ENCODE assay signal across 12 mouse cellular contexts in the genomic region with DNA sequence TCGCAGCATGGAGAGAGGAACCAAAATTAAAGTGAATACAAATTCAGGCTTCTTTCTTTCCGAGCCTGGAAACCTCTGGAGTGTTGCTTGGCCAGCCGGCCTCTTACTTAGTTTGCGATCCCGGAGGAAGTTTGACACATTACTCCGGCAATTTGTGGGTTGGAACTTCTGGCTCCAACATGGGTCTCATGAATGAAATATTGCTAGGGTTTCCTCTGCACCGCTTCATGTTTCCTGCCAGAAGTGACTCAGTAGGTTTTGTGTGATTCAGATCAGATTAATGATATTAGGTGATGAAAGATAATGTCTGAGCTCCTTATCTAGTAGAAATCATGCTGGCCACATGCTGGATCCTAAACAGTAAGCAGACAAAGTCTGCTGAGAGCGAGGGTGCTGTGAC. TPM values are rescaled to one million over a fixed set of nuclear protein-coding genes. Genes with fewer than 3 reads are reported as not detected.
DNase-seq lines count a peak whose midpoint lies in the region; ATAC-seq and TF ChIP-seq lines count a peak whose summit lies in the region.
"Had no signal": no experiment of that assay in that cellular context is flagged by ENCODE, and none has a peak within 500 bp of the region (broad histone marks: within the 10 kb centered on the region; RNA-seq: fewer than 3 reads in every experiment).

No protein-coding gene starts in this region.

- no peak overlapping the region for H3K4me3 ChIP-seq in kidney, adult 2 months (ENCODE audit: insufficient read depth, low read depth, low read length)
- no peak overlapping the region for H3K4me3 ChIP-seq in midbrain, embryonic 10.5 days
- no peak overlapping the region for H3K4me3 ChIP-seq in forebrain, embryonic 16.5 days (replicated peaks; ENCODE audit: low read length)
- H3K4me3 ChIP-seq: embryonic facial prominence, embryonic 15.5 days had no signal

- no peak overlapping the region for H3K9ac ChIP-seq in forebrain, embryonic 16.5 days (replicated peaks; ENCODE audit: low read depth, low read length)
- H3K9ac ChIP-seq: embryonic facial prominence, embryonic 15.5 days; hindbrain, embryonic 14.5 days had no signal

- H3K4me2 ChIP-seq in forebrain, embryonic 16.5 days (ENCODE audit: low read length) = no peak overlapping the region
- H3K4me2 ChIP-seq: embryonic facial prominence, embryonic 15.5 days; hindbrain, embryonic 14.5 days had no signal

- peaks cover 34% of the 10 kb centered on the region for H3K4me1 ChIP-seq in kidney, adult 2 months (ENCODE audit: control insufficient read depth, insufficient read depth, low read length)
- H3K4me1 ChIP-seq in midbrain, embryonic 10.5 days = peaks cover 9% of the 10 kb centered on the region; the same call in 1 of the 2 replicates
- H3K4me1 ChIP-seq in forebrain, embryonic 16.5 days (replicated peaks; ENCODE audit: control insufficient read depth, insufficient read depth, low read length) = no peaks in the 10 kb centered on the region

- H3K36me3 ChIP-seq in kidney, adult 2 months (ENCODE audit: control insufficient read depth, insufficient read depth, low read length) = peaks cover 4% of the 10 kb centered on the region; the same call in 1 of the 2 replicates
- H3K36me3 ChIP-seq in midbrain, embryonic 10.5 days = peaks cover 45% of the 10 kb centered on the region
- H3K36me3 ChIP-seq in forebrain, embryonic 16.5 days (ENCODE audit: control insufficient read depth, insufficient read depth) = no peaks in the 10 kb centered on the region

- H3K27ac ChIP-seq in kidney, adult 2 months (ENCODE audit: insufficient read depth, low read depth, low read length) = peak overlapping the region; percentile 62
- H3K27ac ChIP-seq in midbrain, embryonic 10.5 days (replicated peaks) = no peak overlapping the region
- no peak overlapping the region for H3K27ac ChIP-seq in forebrain, embryonic 16.5 days (ENCODE audit: low read length)
- H3K27ac ChIP-seq: embryonic facial prominence, embryonic 15.5 days; hindbrain, embryonic 14.5 days had no signal

- no peak for ATAC-seq in forebrain, embryonic 16.5 days

- TF ChIP-seq POLR2A in kidney, adult 2 months (IDR thresholded peaks at IDR 0.05; ENCODE audit: low read depth, low read length) = no peak

- 40% methylated on average over 8 of the region's 8 CpGs for WGBS in kidney, adult 2 months
- WGBS in midbrain, embryonic 10.5 days = 92% methylated on average over 8 of the region's 8 CpGs
- WGBS in forebrain, embryonic 16.5 days = 94% methylated on average over 8 of the region's 8 CpGs

- peak; percentile 73 for DNase-seq in kidney, adult 2 months
- no peak for DNase-seq in kidney, adult 9 months
- DNase-seq in 416B (ENCODE audit: low read depth) (peak; percentile 56), adipocyte (ENCODE audit: low spot score) (peak; percentile 62)
- DNase-seq in kidney, postnatal 4 days = peak; percentile 26 to 56
- no peak for DNase-seq in midbrain, embryonic 10.5 days (ENCODE audit: low spot score)
- DNase-seq: cerebellum, postnatal 10 days; left cerebral cortex, postnatal 4 days; right cerebral cortex, postnatal 25 days had no signal

- no peak for TF ChIP-seq CTCF in kidney, adult 2 months (conservative IDR thresholded peaks at IDR 0.05; ENCODE audit: insufficient read depth, insufficient read length, low read depth, low read length)

- peaks cover 3% of the 10 kb centered on the region; the same call in 1 of the 2 replicates for H3K9me3 ChIP-seq in midbrain, embryonic 10.5 days (replicated peaks)
- no peaks in the 10 kb centered on the region for H3K9me3 ChIP-seq in forebrain, embryonic 16.5 days (ENCODE audit: control insufficient read depth, low read length)
- H3K9me3 ChIP-seq: embryonic facial prominence, embryonic 15.5 days had no signal

- H3K27me3 ChIP-seq in kidney, adult 2 months (replicated peaks; ENCODE audit: control insufficient read depth, insufficient read depth, low read length) = no peaks in the 10 kb centered on the region
- H3K27me3 ChIP-seq in midbrain, embryonic 10.5 days (ENCODE audit: low read depth, poor library complexity, severe bottlenecking) = no peaks in the 10 kb centered on the region
- no peaks in the 10 kb centered on the region for H3K27me3 ChIP-seq in forebrain, embryonic 16.5 days (replicated peaks; ENCODE audit: control insufficient read depth, insufficient read depth, low read length)
- H3K27me3 ChIP-seq: embryonic facial prominence, embryonic 15.5 days had no signal

RNA-seq across cellular contexts. Expression of a gene that starts 54.2 kb away (rescaled TPM):
- polyA plus RNA-seq in kidney, adult 2 months (2012; rRNA removed) = 17.8 and 19.8 TPM in 2 replicates
- 0.07 and 0.10 TPM in 2 replicates for polyA plus RNA-seq in midbrain, embryonic 10.5 days (2016; fragmentation: Nextera tagmentation; extraction: Ambion mirVana)
- not detected in 2 replicates for polyA plus RNA-seq in forebrain, embryonic 16.5 days (2015; fragmentation: Nextera tagmentation; extraction: Ambion mirVana)

Comparison
In these comparisons a context has a peak if more than half of its experiments do, and no peak if none do; other contexts are left out.
1. DNase-seq: peak in kidney, adult 2 months (single experiment), 416B (single experiment), adipocyte (single experiment) and kidney, postnatal 4 days (2 of 2); none in kidney, adult 9 months (single experiment) and midbrain, embryonic 10.5 days (single experiment).
2. RNA of a gene that starts 54.2 kb away (polyA plus RNA-seq): 17.8 to 19.8 TPM in kidney, adult 2 months; 0.07 to 0.10 TPM in midbrain, embryonic 10.5 days and not detected in forebrain, embryonic 16.5 days; every median in the first group is over 10 times any median in the second.